Mouse (Mus musculus): ENCODE data around the gene S100a10. TPM values are rescaled to one million over a fixed set of nuclear protein-coding genes. Genes with fewer than 3 reads are reported as not detected.

S100a10 gene
- polyA plus RNA-seq, 1 experiment: 373 TPM

DNA sequence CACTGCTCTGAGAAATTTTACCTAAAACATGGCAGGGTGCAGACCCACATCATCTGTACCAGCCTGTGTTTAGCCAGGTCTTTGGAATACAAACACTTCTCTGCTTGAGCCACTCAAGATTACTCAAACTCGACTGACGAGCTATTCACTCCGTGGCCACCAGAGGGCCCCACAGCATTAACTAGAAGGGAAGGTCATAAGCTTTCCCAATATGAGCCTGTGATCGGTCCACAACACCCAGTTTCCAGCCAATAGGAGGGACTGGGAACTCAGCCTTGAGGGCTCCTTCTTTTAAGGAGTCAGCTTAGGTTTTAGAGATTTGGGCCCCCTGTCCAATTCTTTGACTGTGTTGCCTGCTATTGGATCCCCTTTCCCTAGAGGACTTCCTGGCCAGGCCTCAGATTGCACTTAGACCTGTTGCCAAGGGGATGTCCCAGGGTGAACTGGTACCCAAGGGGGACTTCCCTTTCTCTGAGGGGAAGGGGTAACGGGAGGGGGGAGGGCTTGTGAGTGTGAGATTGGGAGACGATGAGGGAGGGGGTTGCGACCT is 7.7 kb upstream of the S100a10 start:
- no peak overlapping the region for H3K27ac ChIP-seq (ENCODE audit: insufficient read depth, low read length)
- no peak overlapping the region for H3K4me3 ChIP-seq (ENCODE audit: insufficient read depth, low read length)
- TF ChIP-seq CTCF (IDR thresholded peaks at IDR 0.05; ENCODE audit: borderline replicate concordance, insufficient read depth, low read length) (peak; percentile 48; the same call in 1 of the 2 replicates), POLR2A (IDR thresholded peaks at IDR 0.05; ENCODE audit: low read depth, low read length) (no peak)
- peaks cover 3% of the 10 kb centered on the region; the same call in 1 of the 2 replicates for H3K4me1 ChIP-seq (ENCODE audit: control insufficient read depth, insufficient read depth, low read length)

DNA sequence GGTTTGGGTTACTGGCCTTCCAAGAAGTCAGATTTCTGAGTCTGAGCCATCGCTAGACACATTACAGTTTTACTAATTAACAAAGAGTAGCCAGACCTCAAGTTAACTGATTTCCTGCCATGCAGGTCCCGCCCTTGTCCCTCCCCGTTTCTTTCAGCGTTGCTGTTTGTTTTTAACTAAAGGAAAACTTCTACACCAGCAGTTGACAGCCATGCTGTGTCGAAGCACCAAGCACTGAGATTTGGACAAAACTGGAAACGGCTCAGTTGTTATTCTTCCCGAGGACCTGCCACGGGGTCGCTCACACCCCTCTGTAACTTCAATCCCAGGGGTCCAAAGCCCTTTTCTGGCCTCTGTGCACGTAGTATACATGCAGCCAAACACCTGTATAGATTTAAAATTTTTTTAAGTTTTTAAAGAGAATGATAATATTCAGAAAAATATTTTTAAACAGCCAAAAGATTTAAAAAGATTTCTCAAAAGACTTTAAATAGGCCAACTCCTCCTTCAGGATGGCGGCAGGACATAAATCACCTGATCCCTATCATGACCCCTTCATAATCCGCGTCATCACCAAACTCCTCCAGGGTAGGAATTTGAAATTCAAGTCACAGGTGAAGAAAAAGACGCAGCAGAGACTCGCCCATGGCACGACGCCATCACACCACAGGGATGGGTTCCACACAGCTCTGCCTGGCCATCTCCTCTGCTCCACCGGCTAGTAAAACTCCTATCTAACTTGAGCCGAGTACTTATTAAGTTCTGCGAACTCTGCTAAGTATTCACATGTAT is 6.9 kb upstream of the S100a10 start:
- Histone ChIP-seq H3K4me1 (ENCODE audit: control insufficient read depth, insufficient read depth, low read length) (peaks cover 9% of the 10 kb centered on the region), H3K4me3 (ENCODE audit: insufficient read depth, low read length) (no peak overlapping the region), H3K27ac (ENCODE audit: insufficient read depth, low read length) (no peak overlapping the region)
- TF ChIP-seq POLR2A (IDR thresholded peaks at IDR 0.05; ENCODE audit: low read depth, low read length) (no peak), CTCF (IDR thresholded peaks at IDR 0.05; ENCODE audit: borderline replicate concordance, insufficient read depth, low read length) (no peak)

DNA sequence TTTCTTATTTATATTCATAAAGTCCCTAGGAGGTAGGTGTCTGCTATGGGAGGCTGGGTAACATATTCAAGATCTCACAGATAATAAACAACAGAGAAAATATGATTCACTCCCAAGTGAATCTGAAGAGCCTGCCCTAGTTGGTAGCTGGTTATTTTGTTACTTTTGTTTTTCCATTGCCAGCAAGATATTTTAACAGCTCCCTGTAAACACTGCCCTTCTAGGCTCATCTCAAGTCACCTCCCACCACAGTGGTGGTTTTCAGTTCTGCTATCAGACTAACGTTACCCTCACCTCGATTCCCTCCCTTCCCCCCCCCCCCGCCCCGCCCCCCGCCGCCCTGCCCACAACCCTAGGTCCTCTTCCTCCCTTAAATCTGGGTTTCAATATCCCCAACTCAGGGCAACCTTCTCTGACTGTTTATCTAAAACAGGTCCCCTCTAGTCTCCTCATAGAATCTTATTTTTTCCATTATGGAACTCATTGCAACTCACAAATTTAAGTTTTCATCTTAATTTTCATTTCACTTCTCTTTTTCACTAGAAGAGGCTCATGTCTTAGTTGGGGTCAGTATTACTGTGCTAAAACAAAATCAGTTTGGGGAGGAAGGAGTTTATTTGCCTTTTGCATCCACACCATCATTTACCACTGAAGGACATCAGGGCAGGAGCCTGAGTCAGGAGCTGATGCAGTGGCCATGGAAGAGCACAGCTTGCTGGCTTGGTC is 6.2 kb upstream of the S100a10 start:
- H3K4me3 ChIP-seq (ENCODE audit: insufficient read depth, low read length): no peak overlapping the region
- no peak for TF ChIP-seq POLR2A (IDR thresholded peaks at IDR 0.05; ENCODE audit: low read depth, low read length)
- no peak for TF ChIP-seq CTCF (IDR thresholded peaks at IDR 0.05; ENCODE audit: borderline replicate concordance, insufficient read depth, low read length)
- peaks cover 9% of the 10 kb centered on the region for H3K4me1 ChIP-seq (ENCODE audit: control insufficient read depth, insufficient read depth, low read length)
- H3K27ac ChIP-seq (ENCODE audit: insufficient read depth, low read length): no peak overlapping the region

DNA sequence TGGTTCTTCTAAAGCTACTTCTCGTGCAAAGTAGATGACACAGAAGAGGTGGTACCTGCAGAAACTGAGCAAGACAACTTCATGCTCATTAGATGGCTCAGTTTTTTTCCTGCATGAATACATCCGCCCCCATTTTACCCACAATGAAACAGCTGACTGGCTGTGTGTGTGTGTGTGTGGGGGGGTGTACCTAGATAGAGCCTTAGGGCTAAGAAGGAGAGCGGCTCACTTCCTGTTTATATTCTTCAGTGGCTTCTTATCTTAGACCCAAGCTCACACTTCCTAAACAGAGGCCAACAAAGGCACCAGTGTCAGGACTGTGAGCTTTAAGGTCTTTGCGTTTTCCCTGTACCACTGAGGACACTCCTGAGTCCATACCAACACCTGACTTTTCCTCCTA is 4.9 kb upstream of the S100a10 start:
- Histone ChIP-seq H3K4me3 (ENCODE audit: insufficient read depth, low read length) (no peak overlapping the region), H3K4me1 (ENCODE audit: control insufficient read depth, insufficient read depth, low read length) (peaks cover 13% of the 10 kb centered on the region), H3K27ac (ENCODE audit: insufficient read depth, low read length) (no peak overlapping the region)
- TF ChIP-seq CTCF (IDR thresholded peaks at IDR 0.05; ENCODE audit: borderline replicate concordance, insufficient read depth, low read length): no peak
- no peak for TF ChIP-seq POLR2A (IDR thresholded peaks at IDR 0.05; ENCODE audit: low read depth, low read length)

DNA sequence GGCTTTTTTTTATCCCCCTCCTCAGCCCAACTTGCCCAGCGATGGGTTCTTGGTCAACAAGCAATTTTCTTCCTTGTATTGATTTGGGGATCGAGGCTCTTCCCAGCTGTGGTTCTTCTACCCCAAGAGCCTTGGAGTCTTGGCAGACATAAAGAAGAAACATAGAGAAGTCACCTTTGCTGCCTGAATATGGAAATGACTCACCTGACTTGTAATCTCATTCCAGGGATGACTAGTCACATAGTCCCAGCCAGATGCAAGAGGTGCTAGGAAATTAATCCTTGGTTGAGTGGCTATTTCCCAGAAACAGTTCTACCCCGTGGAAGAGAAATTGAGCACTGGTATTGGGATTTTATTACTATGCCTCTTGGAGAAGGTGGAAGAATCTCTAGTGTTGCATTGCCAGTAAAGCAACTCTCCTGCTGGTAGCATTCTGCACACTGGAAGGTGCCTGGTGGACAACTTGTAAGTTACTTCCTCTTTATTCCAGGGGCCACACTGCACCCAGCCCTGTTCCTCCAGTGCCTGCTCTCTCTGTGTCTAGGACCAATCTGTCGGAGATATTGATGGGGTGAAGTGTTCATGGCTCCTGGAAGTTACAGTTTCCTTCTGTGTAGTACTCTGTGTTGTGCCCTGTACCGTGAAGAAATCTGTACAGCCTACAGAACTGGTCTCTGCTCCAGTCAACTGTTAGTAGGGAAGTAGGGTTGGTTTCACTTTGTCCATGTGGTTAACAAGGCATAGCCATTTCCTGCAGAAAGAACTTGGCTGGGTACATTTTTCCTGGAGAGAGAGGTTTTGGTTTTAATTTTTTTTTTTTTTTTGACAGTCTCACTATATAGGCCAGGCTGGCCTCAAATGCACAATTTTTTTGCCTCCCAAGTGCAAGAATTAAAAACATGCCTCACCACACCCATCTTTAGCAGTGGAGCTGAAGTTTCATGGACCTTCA is 2.7 kb upstream of the S100a10 start:
- Histone ChIP-seq H3K4me1 (ENCODE audit: control insufficient read depth, insufficient read depth, low read length) (peaks cover 13% of the 10 kb centered on the region), H3K27ac (ENCODE audit: insufficient read depth, low read length) (no peak overlapping the region), H3K4me3 (ENCODE audit: insufficient read depth, low read length) (no peak overlapping the region)
- TF ChIP-seq CTCF (IDR thresholded peaks at IDR 0.05; ENCODE audit: borderline replicate concordance, insufficient read depth, low read length) (no peak), POLR2A (IDR thresholded peaks at IDR 0.05; ENCODE audit: low read depth, low read length) (no peak)

DNA sequence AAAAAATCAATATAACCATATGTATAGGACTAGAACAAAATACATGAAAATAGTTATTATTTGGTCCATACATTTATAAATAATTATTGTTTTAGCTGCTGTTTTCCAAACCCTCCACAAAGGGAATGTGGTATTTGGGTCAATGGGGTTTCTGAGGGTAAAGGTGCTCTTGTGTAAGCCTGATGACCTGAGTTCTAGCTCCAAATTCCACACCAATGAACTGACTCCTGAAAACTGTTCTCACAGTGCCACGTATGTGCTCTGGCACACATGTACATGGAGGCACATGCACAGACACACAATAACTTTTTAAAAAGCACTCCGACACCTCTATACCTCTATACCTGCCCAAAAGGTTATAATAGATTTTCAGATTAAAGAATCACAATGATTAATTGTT is 1.6 kb upstream of the S100a10 start:
- TF ChIP-seq POLR2A (IDR thresholded peaks at IDR 0.05; ENCODE audit: low read depth, low read length): no peak
- no peak overlapping the region for H3K27ac ChIP-seq (ENCODE audit: insufficient read depth, low read length)
- H3K4me3 ChIP-seq (ENCODE audit: insufficient read depth, low read length): no peak overlapping the region
- H3K4me1 ChIP-seq (ENCODE audit: control insufficient read depth, insufficient read depth, low read length): peaks cover 13% of the 10 kb centered on the region

DNA sequence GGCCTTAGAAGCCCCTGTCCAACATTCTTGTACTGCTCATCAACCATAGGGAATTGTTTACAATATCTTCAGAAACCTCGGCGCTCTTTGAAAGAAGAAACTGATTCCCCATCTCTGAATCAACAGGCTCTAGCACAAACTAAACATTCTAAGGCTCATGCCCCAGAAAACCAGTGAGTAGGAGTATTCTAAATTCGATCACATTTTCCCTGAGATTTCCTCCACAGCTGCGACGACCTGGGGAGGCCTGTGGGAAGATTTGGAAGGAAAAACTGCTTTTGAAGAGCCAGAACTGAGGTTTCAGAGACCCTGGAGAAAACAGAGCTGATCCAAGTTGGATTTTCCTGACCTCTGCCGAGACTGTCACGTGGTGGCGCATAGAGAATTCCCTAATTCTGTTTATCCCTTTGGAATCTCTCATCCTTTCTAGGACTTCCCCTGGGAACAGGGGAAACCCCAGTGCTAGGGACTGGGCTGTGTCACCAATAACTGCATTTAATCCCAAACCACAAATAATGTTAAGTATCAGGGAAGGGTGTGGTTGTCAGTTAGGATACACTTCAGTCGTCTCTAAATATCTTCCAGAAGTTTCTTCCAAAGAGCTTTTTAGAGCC is 1.0 kb upstream of the S100a10 start:
- TF ChIP-seq CTCF (IDR thresholded peaks at IDR 0.05; ENCODE audit: borderline replicate concordance, insufficient read depth, low read length): no peak
- TF ChIP-seq POLR2A (IDR thresholded peaks at IDR 0.05; ENCODE audit: low read depth, low read length): no peak
- Histone ChIP-seq H3K4me3 (ENCODE audit: insufficient read depth, low read length) (no peak overlapping the region), H3K4me1 (ENCODE audit: control insufficient read depth, insufficient read depth, low read length) (peaks cover 15% of the 10 kb centered on the region), H3K27ac (ENCODE audit: insufficient read depth, low read length) (no peak overlapping the region; the same call in 1 of the 2 replicates)

DNA sequence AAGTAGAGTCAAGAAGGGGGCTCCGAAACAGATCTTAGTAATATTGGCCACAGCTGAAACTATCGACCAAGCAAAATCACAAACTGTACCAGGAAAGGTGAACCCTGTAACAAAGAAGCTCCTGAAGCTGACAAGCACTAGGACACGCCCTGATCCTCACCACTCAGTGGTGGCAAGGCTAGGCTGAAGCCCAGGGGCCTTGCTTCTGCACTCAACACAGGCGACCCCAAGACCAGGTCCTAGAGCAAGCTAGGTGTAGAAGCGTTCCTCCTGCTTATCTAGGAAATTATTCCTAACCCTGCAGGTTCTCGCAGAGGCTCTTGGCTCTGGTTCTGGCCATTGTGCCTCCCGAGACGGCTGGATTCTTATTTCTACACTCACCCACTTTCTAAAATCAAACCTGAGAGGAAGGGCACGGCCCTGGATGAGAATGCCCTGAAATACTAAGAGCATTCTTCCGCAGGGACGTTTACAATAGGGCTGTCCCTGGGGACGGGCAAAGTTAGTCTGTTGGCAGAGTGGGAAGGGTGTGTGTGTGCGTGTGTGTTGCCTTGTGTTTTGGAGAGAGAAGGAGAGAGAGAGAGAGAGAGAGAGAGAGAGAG is 400 bp upstream of the S100a10 start:
- Histone ChIP-seq H3K4me1 (ENCODE audit: control insufficient read depth, insufficient read depth, low read length) (peaks cover 19% of the 10 kb centered on the region), H3K4me3 (ENCODE audit: insufficient read depth, low read length) (peak overlapping the region; percentile 43), H3K27ac (ENCODE audit: insufficient read depth, low read length) (peak overlapping the region; percentile 54)
- TF ChIP-seq POLR2A (IDR thresholded peaks at IDR 0.05; ENCODE audit: low read depth, low read length) (no peak), CTCF (IDR thresholded peaks at IDR 0.05; ENCODE audit: borderline replicate concordance, insufficient read depth, low read length) (no peak)
